Mouse (Mus musculus) mature B cell (primary cell): ENCODE results near the gene Plekhj1.
"Not testable (repeated sequence)": the region's sequence is repeated elsewhere in the genome, so short reads cannot be mapped to it uniquely, and the experiment has no call there.

Source experiments
- in situ Hi-C: fragments of 300-500 bp; cut with MboI; formaldehyde crosslinking; loops from 2 replicates; pipeline ENCODE4 v1.14.3; 2019

Plekhj1 gene

DNA sequence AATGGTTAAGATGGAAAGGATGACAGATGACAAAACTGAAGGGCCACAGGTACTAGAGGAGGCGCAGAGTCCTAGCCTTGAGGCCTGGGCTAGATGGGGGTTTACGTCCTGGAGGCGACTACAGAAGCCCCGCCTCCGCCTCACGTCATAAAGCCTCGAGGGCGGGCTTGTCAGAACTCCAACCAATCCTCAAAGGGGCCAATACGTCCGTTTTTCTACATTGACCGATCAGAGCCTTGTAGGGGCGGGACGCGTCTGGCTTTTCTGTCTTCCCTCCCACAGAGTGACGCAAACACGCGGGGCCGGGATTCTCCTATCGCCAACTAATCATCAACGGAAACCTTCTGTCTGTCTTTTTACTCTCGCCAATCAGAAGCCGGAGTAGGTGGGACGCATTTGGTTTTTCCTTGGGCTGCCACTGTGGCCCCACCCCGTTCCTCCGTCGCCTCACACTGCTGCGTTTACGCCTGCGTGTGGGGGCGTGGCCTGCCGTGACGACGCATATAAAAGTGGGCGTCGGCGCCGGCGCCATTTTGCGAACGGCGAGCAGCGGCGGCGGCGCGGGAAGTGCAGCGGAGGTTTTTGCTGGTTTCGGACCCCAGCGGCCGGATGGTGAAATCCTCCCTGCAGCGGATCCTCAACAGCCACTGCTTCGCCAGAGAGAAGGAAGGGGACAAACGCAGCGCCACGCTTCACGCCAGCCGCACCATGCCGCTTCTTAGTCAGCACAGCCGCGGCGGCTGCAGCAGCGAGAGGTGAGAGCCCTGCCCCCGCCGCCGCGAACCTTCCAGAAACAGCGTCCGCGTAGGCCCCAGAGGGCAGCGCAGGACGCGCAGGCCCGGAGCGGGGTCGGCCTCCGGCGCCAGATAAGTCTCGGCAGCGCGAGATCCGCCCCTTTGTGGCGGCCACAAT, 28.0 kb upstream of the Plekhj1 start, which contains the start of gene Oaz1:
Oaz1 (plus strand) TSS at position 506 of the 912 bp plus-strand sequence.
- in situ Hi-C loops, result no loop called here

DNA sequence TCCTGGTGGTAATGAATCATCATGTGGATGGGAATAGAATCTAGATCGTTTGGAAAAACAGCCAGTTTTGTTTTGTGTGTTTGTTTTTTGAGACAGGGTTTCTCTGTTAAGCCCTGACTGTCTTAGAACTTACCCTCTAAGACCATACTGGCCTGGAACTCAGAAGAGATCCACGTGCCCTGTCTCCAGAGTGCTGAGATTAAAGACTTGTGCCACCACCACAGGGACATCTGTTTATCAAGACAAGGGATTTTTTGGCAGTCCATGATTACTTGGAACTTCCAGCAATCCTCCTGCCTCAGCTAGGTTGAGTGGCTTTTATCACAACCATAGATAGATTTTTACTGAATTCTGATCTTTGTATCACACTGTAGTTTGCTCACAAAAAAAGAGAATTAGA, 26.4 kb upstream of the Plekhj1 start:
- in situ Hi-C loops, result loop anchor here (5.0 kb wide), 1 partner anchor 52 kb away; no protein-coding TSS in a partner anchor

GRCm38 (mm10) chr10:80823847-80824643, 25.6 kb upstream of the Plekhj1 start:
- in situ Hi-C loops, result loop anchor here (5.0 kb wide), 1 partner anchor 53 kb away; no protein-coding TSS in a partner anchor

DNA sequence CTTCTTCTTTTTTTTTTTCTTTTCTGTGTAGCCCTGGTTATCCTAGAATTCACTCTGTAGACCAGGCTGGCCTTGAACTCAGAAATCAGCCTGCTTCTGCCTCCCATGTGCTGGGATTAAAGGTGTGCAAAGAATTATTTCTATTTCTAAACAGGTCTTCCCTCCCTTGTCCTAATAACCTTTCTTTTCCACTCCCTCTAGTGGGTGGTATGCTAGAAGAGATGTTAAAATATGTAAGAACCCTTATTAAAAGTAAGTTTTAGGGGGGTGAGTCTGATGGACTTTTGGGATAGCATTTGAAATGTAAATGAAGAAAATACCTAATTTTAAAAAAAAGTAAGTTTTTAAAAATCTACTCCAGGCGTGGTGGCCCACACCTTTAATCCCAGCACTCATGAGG, 24.9 kb upstream of the Plekhj1 start:
- in situ Hi-C loops, result loop anchor here (5.0 kb wide), 1 partner anchor 54 kb away; no protein-coding TSS in a partner anchor

GRCm38 (mm10) chr10:80822528-80822927, 24.1 kb upstream of the Plekhj1 start:
- in situ Hi-C loops, result loop anchor here (5.0 kb wide), 1 partner anchor 55 kb away; no protein-coding TSS in a partner anchor

- in situ Hi-C loops, result loop anchor here (5.0 kb wide), 1 partner anchor 55 kb away; no protein-coding TSS in a partner anchor
Measured at GRCm38 (mm10) chr10:80821991-80822390, 23.6 kb upstream of the Plekhj1 start.

- in situ Hi-C loops, result no loop called here
Measured at GRCm38 (mm10) chr10:80819406-80819805, 21.0 kb upstream of the Plekhj1 start.

DNA sequence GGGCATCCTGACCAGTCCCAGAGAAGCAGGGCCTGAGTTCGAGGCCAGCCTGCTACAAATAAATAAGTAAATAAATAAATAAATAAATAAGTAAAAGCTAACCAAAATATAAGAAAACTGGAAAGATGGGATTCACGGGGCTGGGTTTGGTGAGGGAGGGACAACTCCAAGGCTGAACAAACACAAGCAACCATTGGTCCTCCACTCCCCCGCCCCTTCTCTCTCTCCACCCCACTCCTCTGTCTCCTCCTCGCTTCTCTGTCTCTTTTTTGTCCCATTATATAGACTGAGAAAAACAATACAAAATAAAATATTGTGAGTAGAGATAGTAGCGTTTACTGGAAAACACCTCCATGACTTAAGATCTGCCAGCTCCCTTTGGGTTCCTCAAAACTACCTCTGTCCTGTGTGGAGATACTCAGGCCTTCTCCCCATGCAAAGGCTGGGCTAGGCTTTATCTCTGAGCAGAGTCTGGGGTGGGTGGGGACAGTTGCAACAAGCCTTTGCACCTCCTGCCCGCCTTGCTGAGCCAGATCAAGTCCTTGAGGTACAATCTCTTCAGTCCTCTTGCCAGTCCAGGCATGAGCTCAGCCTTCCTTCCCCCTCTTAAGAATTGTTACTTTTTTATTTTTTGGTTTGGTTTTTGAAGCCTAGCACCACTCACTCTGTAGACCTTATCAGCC, 20.3 kb upstream of the Plekhj1 start:
- in situ Hi-C loops, result no loop called here

DNA sequence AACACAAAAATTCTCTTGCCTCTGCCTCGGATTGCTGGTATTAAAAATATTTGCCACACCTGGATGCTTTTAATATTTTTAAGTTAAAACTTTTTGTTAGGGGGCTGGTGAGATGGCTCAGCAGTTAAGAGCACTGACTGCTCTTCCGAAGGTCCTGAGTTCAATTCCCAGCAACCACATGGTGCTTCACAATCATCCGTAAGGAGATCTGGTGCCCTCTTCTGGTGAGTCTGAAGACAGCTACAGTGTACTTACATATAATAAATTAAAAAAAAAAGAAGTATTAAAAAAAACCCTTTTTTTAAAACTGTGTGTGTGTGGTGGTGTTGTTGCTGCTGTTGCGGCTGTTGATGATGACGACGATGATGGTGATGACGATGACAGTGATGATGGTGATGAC, 19.5 kb upstream of the Plekhj1 start:
- in situ Hi-C loops, result not testable (repeated sequence)

DNA sequence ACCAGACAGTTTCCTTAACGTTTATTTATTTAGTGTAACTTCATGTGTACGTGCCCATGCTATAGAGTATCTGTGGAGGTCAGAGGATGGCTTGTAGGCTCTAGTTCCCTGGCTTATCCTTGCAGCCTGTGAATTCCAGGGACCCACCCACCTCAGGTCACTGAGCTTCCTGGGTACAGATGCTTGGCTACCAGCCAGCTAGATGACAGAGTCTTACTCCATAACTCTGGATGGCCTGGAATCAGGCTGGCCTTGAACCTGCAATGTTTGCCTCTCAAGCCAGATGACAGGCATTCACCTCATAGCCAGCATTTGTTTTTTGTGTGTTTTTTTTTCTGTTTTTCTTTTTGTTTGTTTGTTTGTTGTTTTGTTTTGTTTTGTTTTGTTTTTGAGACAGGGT, 18.7 kb upstream of the Plekhj1 start:
- in situ Hi-C loops, result no loop called here

GRCm38 (mm10) chr10:80816303-80816702, 17.9 kb upstream of the Plekhj1 start:
- in situ Hi-C loops, result not testable (repeated sequence)

DNA sequence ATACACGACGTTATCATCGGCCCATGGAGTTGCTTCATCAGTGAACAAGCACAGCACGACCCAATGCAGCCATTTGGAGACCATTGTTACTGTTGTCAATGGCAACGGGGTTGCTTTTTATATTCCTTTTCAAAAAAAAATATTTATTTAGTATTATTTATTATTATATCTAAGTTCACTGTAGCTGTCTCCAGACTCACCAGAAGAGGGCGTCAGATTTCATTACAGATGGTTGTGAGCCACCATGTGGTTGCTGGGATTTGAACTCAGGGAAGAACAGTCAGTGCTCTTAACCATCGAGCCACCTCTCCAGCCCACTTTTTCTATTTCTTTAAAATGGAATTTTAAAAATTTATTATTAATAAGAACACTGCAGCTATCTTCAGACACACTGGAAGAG, 16.4 kb upstream of the Plekhj1 start:
- in situ Hi-C loops, result no loop called here

DNA sequence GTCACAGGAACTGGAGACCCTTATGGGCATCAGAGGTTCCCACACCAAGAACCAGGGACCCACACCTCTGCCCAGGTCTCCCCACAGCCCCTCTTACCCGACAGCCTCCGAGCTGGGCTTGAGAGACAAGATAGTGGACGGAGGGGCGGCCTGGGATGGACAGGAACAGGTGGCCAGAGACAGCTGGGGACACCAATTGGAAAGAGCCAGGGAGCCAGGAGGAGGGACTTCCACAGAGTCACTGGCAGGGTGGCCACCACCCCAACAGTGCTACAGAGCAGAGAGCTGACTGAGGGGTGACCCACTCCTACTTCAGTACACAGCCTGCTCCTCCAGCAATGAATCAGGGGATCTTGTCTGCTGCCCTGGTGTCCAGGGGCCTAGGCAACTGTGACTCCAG, 14.9 kb upstream of the Plekhj1 start, which contains the start of gene Jsrp1:
Jsrp1 (minus strand) TSS at position 133 of the 400 bp plus-strand sequence.
- in situ Hi-C loops, result no loop called here

DNA sequence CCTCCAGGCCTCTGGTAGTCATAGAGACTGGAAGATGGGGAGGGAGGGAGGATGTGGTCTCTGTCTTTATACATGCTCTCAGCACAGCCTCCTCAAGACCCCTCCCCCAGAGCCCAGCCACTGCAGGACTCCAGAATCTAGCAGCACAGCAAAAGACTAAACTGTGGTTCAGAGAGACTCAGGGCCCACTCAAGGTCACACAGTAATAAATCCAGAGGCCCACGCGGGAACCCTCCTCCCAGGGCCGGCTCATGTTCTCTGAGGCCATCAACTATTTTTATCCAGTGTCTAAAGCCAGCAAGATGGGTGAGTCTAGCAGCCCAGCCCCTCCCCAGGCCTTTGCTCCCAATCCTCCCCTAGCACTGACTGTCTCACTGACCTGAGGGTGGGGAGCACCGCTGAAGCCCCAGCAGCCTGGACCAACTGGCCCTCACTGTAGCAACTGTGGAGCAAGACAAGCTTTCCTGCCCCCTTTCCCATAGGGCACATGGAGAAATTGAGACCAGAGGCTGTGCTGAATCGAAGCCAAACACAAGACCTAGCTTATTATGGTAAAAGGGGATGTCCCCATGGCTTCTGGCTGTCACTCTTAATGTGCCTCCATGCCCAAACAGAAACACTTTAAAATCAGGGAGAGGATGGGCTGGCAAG, 14.1 kb upstream of the Plekhj1 start:
- in situ Hi-C loops, result no loop called here

- in situ Hi-C loops, result no loop called here
Measured at GRCm38 (mm10) chr10:80810084-80810483, 11.7 kb upstream of the Plekhj1 start.

- in situ Hi-C loops, result no loop called here
Measured at GRCm38 (mm10) chr10:80808985-80809632, 10.7 kb upstream of the Plekhj1 start.

DNA sequence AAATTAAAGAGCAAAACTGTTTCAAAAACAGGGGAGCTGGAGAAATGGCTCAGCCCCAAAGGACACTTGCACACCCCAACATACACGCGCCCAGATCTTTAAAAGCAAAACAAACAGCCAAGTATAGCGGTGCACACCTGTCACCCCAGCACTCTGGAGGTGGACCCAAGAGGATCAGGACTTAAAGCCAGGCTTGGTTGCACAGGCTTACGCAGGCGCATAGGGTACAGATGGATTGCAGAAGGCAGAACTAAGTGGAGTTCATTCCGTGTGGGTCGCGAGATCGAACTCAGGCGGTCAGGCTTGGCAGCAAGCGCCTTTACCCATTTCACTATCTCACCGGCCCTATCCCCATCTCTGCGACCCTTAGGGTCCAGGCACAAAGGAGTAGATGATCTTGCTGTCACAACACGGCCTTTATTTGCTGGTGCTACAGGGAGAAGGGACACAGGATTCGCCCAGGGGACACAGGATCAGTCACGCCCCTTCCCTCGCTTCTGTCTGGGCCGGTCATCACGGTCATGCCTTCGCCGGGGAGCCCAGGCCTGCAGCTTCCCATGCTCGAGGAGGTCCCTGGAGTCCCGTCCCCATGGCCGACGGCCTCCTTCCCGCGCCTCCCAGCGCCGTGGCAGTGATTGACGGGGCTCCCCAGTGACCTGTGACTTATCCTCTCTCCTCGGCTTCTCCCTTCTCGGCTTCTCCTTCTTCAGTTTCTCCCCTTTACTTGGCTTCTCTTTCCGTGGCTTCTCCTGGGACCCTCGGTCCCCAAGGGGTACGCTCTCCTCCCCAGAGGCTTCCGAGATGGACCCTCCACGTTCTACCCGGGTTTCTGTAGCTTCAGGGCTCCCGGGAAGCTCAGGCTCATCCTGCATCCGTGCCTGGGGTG, 9.9 kb upstream of the Plekhj1 start:
- in situ Hi-C loops, result no loop called here

DNA sequence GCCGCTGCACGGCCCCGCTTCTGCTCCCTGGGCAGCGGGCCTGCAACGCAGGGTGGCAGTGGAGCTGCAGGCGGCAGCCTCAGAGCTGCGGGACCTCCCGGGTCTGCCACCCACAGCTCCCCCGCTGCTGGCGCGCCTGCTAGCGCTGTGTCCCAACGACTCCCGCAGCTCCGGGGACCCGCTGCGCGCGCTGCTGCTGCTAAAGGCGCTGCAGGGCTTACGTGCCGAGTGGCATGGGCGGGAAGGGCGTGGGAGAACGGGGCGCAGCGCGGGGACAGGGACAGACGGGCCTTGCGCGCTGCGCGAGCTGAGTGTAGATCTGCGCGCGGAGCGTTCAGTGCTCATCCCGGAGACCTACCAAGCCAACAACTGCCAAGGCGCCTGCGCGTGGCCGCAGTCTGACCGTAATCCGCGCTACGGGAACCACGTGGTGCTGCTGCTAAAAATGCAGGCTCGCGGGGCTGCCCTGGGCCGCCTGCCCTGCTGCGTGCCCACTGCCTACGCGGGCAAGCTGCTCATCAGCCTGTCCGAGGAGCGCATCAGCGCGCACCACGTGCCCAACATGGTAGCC, 8.7 kb upstream of the Plekhj1 start:
- in situ Hi-C loops, result no loop called here

DNA sequence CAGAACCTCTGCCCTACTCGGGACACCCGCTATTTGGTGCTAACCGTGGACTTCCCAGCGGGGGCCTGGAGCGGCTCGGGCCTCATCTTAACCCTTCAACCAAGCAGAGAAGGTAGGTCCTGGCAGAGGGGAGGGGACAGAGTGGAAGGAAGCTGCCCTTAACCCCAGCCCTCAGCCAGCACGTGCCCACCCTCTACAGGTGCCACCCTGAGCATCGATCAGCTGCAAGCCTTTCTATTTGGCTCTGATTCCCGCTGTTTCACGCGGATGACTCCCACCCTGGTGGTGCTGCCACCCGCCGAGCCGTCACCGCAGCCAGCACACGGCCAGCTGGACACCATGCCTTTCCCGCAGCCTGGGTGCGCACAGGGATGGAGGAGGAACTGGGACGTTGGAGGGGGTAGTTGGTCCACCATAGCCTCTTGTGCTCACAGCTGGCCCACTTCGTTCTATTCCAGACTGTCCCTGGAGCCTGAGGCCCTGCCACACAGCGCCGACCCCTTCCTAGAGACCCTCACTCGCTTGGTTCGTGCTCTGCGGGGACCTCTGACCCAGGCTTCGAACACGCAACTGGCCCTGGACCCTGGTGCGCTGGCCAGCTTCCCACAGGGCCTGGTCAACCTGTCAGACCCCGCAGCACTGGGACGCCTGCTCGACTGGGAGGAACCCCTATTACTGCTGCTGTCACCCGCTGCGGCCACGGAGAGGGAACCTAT, 8.1 kb upstream of the Plekhj1 start:
- in situ Hi-C loops, result no loop called here
